Mouse (Mus musculus) retina, embryonic 14.5 days (tissue): ENCODE results near the gene Hcn3.
"Not testable (repeated sequence)": the region's sequence is repeated elsewhere in the genome, so short reads cannot be mapped to it uniquely, and the experiment has no call there.

Experiments used
- DNase-seq: peaks from one replicate; pipeline ENCODE4 v3.0.0-alpha.2; 2015; ENCODE audit warnings: low spot score

Hcn3 gene

GRCm38 (mm10) chr3:89181749-89182500 is 21.9 kb upstream of the Hcn3 start:
- no peak for DNase-seq

DNA sequence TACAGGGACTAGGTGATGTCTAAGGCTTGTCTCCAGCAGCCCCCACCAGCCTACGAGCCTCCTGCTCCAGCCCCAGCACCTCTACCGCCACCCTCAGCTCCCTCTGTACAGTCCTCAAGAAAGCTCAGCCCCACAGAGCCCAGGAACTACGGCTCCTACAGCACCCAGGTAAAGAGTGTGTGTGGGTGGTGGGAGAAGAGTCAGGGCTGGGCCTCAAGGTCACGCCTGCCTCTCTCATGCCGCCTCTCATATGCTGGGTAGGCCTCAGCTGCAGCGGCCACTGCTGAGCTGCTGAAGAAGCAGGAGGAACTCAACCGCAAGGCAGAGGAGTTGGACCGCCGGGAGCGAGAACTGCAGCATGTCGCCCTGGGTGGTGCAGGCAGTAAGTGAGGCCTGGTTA is 19.1 kb upstream of the Hcn3 start:
- DNase-seq, result no peak

DNA sequence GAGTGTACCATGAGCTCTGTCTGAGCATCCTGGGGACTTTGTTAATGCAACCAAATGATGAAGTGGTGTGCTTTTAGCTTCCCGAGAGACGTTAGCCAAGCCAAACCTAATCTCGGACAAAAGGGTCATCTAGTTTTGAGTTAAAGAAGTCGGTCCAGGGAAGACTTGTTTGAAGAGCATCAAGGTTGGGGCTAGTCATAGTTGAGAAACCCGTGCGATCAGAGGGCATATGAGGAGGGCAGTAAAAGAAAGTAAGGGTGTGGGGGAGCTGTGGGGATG is 18.1 kb upstream of the Hcn3 start:
- DNase-seq, result no peak

DNA sequence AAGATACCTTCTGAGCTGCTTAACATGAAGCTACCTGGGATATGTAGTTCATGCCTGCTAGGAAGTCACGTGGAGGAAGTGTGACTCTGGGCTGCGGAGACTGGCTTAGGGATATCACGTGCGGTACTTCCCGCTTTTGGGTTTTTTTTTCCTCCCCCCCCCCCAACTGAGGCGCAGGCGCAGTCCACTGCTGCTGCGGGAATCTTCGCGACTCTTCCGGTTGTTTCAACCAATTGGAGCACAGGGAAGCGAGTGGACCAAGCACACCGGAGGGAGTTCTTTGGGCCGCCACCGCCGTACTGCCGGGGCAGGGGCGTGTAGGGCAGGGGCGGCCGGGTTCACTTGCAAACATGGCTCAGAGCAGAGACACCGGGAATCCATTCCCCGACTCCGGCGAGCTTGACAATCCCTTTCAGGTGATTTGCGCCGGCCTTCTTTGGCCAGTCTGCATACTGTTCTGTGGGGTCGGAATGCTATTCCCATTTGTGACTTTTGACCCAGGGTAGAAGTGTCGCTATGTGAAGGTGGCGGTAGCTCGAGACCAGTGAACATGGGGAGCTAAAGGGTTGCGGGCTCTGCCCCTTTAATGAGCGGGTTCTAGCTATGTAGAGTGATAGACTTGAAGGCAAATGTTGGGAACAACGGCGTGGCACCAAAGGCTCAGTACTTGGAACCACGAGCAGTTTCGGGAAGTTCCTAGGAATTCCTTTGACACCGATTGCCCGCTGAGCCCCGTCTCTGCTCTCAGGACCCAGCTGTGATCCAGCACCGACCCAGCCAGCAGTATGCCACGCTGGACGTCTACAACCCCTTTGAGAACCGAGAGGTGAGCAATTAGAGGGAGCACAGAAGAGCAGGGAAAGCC is 17.5 kb upstream of the Hcn3 start, which contains the start of gene Scamp3:
TSS of gene Scamp3 (plus strand) at position 232 of the 865 bp plus-strand sequence.
- peak; percentile 95 for DNase-seq

- no peak for DNase-seq
These were observed 16.4 kb upstream of the Hcn3 start for GRCm38 (mm10) chr3:89176421-89176820.

DNA sequence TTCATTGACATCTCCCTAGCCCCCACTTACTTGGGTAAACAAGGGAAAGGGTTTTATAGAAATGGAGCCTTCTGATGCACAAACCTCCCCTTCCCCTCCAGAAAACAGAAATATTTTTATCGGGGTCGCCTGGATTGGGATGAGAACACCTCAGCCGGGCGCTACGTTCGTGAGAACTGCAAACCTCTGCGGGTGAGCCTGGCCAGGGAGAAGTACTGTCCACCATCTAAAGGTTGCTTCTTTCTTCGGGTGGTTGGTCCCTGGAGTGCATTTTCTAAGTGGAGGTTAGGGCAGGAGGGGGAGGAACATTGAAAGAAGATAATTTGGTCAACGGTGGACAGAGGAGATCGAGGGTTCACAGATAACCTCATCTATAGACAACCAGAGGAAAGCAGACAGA is 15.5 kb upstream of the Hcn3 start:
- DNase-seq, result no peak

GRCm38 (mm10) chr3:89174844-89175243 is 14.8 kb upstream of the Hcn3 start:
- DNase-seq, result no peak

DNA sequence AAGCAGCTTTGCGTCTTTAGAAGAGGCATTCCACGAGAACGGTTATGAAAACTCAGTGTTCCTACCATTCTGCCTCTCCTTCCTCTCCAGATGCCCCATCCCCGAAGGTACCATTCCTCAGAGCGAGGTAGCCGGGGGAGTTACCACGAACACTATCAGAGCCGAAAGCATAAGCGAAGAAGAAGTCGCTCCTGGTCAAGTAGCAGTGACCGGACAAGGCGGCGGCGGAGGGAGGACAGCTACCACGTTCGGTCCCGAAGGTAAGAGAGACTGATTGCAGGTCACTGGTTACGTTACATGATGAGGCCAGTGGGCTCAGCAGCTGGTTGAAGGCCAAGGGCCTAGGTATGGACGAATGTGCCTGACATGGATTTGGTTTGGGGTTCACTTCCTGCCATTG is 6.9 kb upstream of the Hcn3 start:
- no peak for DNase-seq

DNA sequence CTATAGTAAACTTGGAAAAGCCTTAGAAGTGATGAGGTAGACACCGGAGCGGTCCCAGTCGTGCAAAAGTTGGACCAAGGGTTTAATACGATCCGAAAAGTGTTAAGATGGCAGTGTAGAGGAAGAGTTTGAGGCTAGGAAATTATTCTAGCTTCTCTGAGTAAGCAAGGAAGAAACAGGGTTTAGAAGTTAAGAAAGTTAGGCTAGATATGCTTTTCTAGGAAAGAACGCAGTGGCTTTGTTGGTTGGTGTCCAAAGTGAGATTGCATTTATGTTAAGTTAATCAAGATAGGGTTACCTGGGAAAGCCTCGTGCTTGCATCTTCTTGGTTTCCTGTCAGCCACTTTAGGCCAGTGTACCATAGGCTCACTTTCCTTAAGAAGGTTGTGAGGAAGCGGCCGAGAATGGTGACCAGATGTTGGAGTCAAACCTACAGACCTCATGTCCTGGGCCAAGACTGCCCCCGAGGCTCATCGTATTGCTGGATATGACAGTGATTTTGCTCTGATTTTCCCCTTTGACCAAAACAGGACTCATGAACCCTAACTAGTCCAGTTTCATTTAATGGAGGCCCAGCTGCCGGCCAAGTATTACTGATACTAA is 5.4 kb upstream of the Hcn3 start:
- DNase-seq, result no peak

GRCm38 (mm10) chr3:89164506-89165267 is 4.7 kb upstream of the Hcn3 start, which contains the start of gene Clk2:
Clk2 (plus strand) TSS chr3:89164795.
- DNase-seq, result peak; percentile 93

- DNase-seq, result no peak
These were observed 3.7 kb upstream of the Hcn3 start for GRCm38 (mm10) chr3:89163643-89164245.

GRCm38 (mm10) chr3:89163123-89163522 is 3.1 kb upstream of the Hcn3 start:
- no peak for DNase-seq

GRCm38 (mm10) chr3:89161786-89162185 is 1.8 kb upstream of the Hcn3 start:
- DNase-seq, result no peak

- DNase-seq, result not testable (repeated sequence)
These were observed 1.2 kb upstream of the Hcn3 start for GRCm38 (mm10) chr3:89161207-89161606.

DNA sequence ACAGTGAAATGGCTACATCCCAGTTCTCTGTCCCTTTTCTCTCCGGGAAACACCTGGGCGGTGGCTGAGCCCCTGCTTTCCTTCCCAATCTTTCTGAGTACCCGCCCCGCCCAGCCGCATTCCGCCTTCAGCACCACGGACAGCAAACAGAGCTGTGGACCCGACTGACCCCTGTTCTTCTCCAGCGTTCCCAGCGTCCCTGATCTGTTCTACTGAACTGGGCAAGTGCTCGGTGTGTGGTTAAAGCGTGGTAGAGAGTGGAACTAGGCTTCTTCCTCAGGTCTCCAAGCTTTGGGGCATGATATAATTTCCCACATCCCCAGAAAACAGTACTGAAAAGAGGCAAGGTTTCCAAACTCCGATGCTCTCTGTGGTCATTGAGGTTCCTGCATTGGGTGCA is 785 bp downstream of the Hcn3 start:
- peak; percentile 70 for DNase-seq

DNA sequence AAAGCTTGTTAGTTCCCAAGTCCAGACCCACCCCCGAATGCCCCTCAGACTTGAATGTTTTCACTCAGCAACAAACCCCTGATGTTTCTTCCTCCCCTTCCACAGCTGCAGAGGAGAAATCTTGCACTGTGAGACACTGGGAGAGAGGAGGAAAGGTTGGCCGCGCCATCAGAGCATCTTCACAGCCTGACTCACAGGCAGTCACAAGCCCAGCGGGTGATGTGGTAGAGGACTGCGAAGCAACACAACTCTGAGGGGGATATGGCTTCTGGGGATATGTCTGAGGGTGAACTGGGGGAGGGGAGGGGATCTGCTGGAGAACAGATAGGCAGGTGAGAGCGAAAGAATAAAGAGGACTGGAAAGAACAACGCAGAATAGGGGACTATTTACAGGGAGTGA is 1.3 kb downstream of the Hcn3 start:
- DNase-seq, result no peak

DNA sequence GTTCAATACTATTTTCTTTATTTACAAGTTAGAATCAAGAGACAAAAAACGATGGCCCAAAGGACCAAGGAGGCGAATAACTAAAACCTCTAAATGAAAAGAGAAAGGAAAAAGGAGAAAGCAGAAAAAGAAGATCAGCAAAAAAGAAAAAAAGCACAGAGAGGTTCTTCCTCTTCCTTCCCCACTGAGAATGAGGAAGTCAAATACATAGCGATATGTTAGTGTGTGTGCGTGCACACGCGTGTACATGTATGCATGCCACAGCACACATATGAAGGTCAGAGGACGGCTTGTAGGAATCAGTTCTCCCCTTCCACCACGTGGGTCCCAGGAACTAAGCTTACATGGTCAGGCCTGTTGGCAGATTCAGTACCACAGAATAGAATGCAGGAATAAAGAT is 3.0 kb downstream of the Hcn3 start:
- DNase-seq, result no peak

GRCm38 (mm10) chr3:89152084-89152835 is 7.7 kb downstream of the Hcn3 start:
- no peak for DNase-seq

DNA sequence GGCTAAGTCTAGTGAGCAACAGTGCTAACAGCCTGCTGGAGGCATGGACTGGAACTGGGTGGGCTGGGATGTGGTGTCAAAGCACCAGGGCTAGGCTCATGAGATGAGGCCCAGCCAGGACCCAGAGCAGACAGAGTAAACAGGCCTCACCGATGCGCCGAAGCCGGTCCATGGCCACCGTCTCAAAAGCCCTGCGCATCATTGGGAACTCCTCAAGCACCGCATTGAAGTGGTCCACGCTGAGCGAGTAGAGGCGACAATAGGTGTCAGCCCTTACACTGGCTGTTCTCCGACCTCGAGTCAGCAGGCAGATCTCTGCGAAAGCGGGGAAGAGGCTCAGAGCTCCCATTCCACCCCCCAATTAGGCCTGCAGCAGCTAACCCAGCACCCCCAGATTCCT is 11.4 kb downstream of the Hcn3 start:
- no peak for DNase-seq

DNA sequence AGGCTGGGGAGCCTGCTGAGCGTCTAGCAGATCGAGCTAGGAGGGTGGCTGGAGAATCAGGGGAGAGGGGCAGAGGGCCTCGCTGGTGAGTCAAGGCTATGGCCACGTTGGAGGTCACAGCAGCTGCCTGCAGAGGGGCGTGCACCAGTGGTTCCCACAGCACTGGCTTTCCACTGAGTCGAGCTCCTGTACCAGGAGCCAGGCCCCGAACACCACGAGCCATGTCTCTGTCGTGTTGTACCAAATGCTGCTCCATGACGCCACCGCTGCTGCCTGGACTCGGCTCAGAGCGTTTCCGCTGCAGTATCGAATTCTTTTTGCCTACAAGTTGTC is 12.1 kb downstream of the Hcn3 start:
- DNase-seq, result no peak
